Mouse (Mus musculus) stomach, embryonic 14.5 days (tissue): ENCODE measurements around the gene Gm10203. TPM values are rescaled to one million over a fixed set of nuclear protein-coding genes. Genes with fewer than 3 reads are reported as not detected.
"Not testable (repeated sequence)": the region's sequence is repeated elsewhere in the genome, so short reads cannot be mapped to it uniquely, and the experiment has no call there.

ENCODE experiments used
- ATAC-seq: fragments of 200-750 bp; cut with Nextera tagmentation; 2 replicates; pipeline ENCODE4 v1.8.0; 2017; ENCODE audit warnings: low read depth, moderate TSS enrichment; ENCODE audit not compliant: insufficient number of reproducible peaks, insufficient read depth, low FRiP score
- H3K27ac ChIP-seq: fragments of 300-500 bp; sonication (generic); 2 replicates; pipeline ENCODE4 v1.5.1; 2014; ENCODE audit warnings: mild to moderate bottlenecking, low read length, moderate library complexity, mixed read lengths
- H3K27me3 ChIP-seq: fragments of 300-500 bp; sonication (generic); 2 replicates; pipeline ENCODE4 v1.6.1; 2014; ENCODE audit warnings: low read length, control low read depth, mixed read lengths; ENCODE audit not compliant: control insufficient read depth, insufficient read depth
- H3K36me3 ChIP-seq: fragments of 300-500 bp; sonication (generic); 2 replicates; pipeline ENCODE4 v1.6.1; 2014; ENCODE audit warnings: mild to moderate bottlenecking, control low read depth, low read length, moderate library complexity, mixed read lengths; ENCODE audit not compliant: control insufficient read depth, insufficient read depth
- H3K4me1 ChIP-seq: fragments of 300-500 bp; sonication (generic); 2 replicates; pipeline ENCODE4 v1.6.1; 2014; ENCODE audit warnings: low read length, control low read depth, mixed read lengths; ENCODE audit not compliant: control insufficient read depth, insufficient read depth
- H3K4me2 ChIP-seq: fragments of 300-500 bp; sonication (generic); replicated peaks from 2 replicates; pipeline ENCODE4 v1.6.1; 2014; ENCODE audit warnings: low read depth, low read length, control low read depth
- H3K4me3 ChIP-seq: fragments of 300-500 bp; sonication (generic); 2 replicates; pipeline ENCODE4 v1.5.1; 2014; ENCODE audit warnings: low read depth, low read length, control low read depth
- H3K9ac ChIP-seq: fragments of 300-500 bp; sonication (generic); replicated peaks from 2 replicates; pipeline ENCODE4 v1.6.1; 2014; ENCODE audit warnings: low read depth, mild to moderate bottlenecking, control low read depth, low read length, moderate library complexity, mixed read lengths
- H3K9me3 ChIP-seq: fragments of 300-500 bp; sonication (generic); 2 replicates; pipeline ENCODE4 v1.6.1; 2016; ENCODE audit warnings: low read depth, low read length, control low read depth; ENCODE audit not compliant: control insufficient read depth
- WGBS: fragments of 180-500 bp; shearing (Covaris S2); extraction: QIAGEN DNeasy Blood & Tissue Kit; methylation state at CpG from one replicate; pipeline ENCODE4 v1.1.7; 2014; 5-methylcytosine and 5-hydroxymethylcytosine counted together
- polyA plus RNA-seq: library from polyadenylated mRNA; unstranded; fragments of >200 nt; fragmentation: Nextera tagmentation; extraction: Ambion mirVana; gene quantifications from 2 replicates; pipeline ENCODE4 v1.2.1, GENCODE M21; 2014

Gm10203 gene
- polyA plus RNA-seq, 1 experiment from 2014 or later: not detected

- Histone ChIP-seq H3K4me2 (no peak overlapping the region), H3K27me3 (no peaks in the 10 kb centered on the region), H3K36me3 (peaks cover 2% of the 10 kb centered on the region; the same call in 1 of the 2 replicates), H3K27ac (peak overlapping the region; percentile 58), H3K4me3 (no peak overlapping the region), H3K4me1 (peaks cover 4% of the 10 kb centered on the region; the same call in 1 of the 2 replicates), H3K9ac (no peak overlapping the region), H3K9me3 (no peaks in the 10 kb centered on the region)
- WGBS: 13% methylated on average over 8 of the region's 8 CpGs
- peak; percentile 35; the same call in 1 of the 2 replicates for ATAC-seq
Observed at GRCm38 (mm10) chr6:149154116-149155030, 24.4 kb downstream of the Gm10203 start.

GRCm38 (mm10) chr6:149155031-149155841 is 25.3 kb downstream of the Gm10203 start:
- Histone ChIP-seq H3K4me1 (peaks cover 4% of the 10 kb centered on the region; the same call in 1 of the 2 replicates), H3K4me3 (no peak overlapping the region)
- peak; percentile 50 for ATAC-seq

GRCm38 (mm10) chr6:149167038-149167437 is 37.1 kb downstream of the Gm10203 start:
- peaks cover 19% of the 10 kb centered on the region for H3K36me3 ChIP-seq
- H3K4me3 ChIP-seq, H3K27ac ChIP-seq, H3K4me1 ChIP-seq, H3K9ac ChIP-seq, H3K27me3 ChIP-seq, H3K9me3 ChIP-seq, H3K4me2 ChIP-seq, ATAC-seq: not testable (repeated sequence)
- 69% methylated on average over 2 of the region's 4 CpGs for WGBS

More at GRCm38 (mm10) chr6:149155031-149155841, 25.3 kb downstream of the Gm10203 start:
- peaks cover 2% of the 10 kb centered on the region; the same call in 1 of the 2 replicates for H3K36me3 ChIP-seq
- H3K27ac ChIP-seq: peak overlapping the region; percentile 58
- WGBS: 28% methylated on average over 3 of the region's 3 CpGs
- no peaks in the 10 kb centered on the region for H3K9me3 ChIP-seq
- H3K4me2 ChIP-seq: no peak overlapping the region
- H3K27me3 ChIP-seq: no peaks in the 10 kb centered on the region
- H3K9ac ChIP-seq: no peak overlapping the region

DNA sequence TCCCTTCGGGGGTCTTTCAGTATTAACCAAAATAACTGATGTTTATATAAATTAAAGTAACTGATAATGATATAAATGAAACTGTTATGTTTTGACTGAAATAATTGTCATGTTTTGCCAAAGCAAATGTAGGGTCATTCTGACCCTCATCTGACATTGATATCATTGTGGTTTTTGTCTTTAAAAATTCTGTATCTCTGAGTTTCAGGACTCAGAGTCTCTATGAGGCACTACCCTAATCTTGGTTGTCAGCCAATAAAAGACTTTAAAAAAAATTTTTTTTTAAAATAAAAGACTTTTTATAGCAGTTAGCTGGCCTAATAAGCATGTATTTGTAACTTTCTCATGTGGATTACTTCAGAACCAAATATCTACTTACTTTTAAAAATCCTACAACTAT is 37.7 kb downstream of the Gm10203 start:
- no peak for ATAC-seq

DNA sequence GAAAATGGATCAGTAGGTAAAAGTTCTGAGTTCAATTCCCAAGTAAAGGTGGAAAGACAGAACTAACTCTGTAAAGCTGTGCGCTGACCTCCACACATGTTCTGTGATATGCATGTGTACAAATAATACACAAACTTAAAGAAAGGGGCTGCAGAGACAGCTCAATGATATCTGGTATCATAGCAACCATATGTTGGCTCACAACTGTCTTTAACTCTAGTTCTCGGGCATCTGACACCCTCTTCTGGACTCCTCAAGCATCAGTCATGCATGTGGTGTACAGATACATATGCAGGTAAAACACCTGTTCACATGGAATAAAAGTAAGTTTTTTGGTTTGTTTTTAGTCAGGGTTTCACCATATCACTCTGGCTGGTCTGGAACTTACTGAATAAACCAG is 38.5 kb downstream of the Gm10203 start:
- Histone ChIP-seq H3K9me3 (no peaks in the 10 kb centered on the region), H3K36me3 (peaks cover 19% of the 10 kb centered on the region), H3K4me3 (no peak overlapping the region), H3K27me3 (no peaks in the 10 kb centered on the region), H3K4me2 (no peak overlapping the region), H3K27ac (no peak overlapping the region), H3K4me1 (no peaks in the 10 kb centered on the region), H3K9ac (no peak overlapping the region)
- no peak for ATAC-seq
- 92% methylated on average over 2 of the region's 2 CpGs for WGBS

More for the DNA sequence above, 37.7 kb downstream of the Gm10203 start:
- Histone ChIP-seq H3K4me2 (no peak overlapping the region), H3K4me3 (no peak overlapping the region), H3K9me3 (no peaks in the 10 kb centered on the region), H3K36me3 (peaks cover 19% of the 10 kb centered on the region), H3K27me3 (no peaks in the 10 kb centered on the region), H3K4me1 (no peaks in the 10 kb centered on the region), H3K27ac (no peak overlapping the region), H3K9ac (no peak overlapping the region)
- 90% methylated on average over 1 of the region's 1 CpGs for WGBS

DNA sequence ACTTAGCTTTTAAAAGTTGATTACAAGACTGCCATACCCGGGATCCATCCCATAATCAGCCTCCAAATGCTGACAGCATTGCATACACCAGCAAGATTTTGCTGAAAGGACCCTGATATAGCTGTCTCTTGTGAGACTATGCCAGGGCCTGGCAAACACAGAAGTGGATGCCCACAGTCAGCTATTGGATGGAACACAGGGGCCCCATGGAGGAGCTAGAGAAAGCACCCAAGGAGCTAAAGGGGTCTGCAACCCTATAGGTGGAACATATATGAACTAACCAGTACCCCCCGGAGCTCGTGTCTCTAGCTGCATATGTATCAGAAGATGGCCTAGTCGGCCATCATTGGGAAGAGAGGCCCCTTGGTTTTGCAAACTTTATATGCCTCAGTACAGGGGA is 40.0 kb downstream of the Gm10203 start:
- not testable (repeated sequence) for H3K4me3 ChIP-seq, H3K9ac ChIP-seq, H3K9me3 ChIP-seq, H3K27me3 ChIP-seq, H3K4me2 ChIP-seq, H3K27ac ChIP-seq, ATAC-seq, H3K4me1 ChIP-seq
- 92% methylated on average over 4 of the region's 4 CpGs for WGBS
- peaks cover 19% of the 10 kb centered on the region for H3K36me3 ChIP-seq

- ATAC-seq: no peak
- Histone ChIP-seq H3K9me3 (peaks cover 7% of the 10 kb centered on the region; the same call in 1 of the 2 replicates), H3K4me1 (no peaks in the 10 kb centered on the region), H3K4me2 (no peak overlapping the region), H3K27me3 (no peaks in the 10 kb centered on the region), H3K27ac (no peak overlapping the region), H3K9ac (no peak overlapping the region), H3K36me3 (peaks cover 20% of the 10 kb centered on the region), H3K4me3 (no peak overlapping the region)
- 39% methylated on average over 4 of the region's 4 CpGs for WGBS
Observed at GRCm38 (mm10) chr6:149173831-149174625, 44.1 kb downstream of the Gm10203 start.
